Mouse (Mus musculus): ENCODE measurements around the gene Brca2. TPM values are rescaled to one million over a fixed set of nuclear protein-coding genes. Genes with fewer than 3 reads are reported as not detected.

Gene Brca2
- polyA plus RNA-seq, 1 experiment, result 4.6 TPM

- Histone ChIP-seq H3ac (ENCODE audit: control insufficient read depth, insufficient read length, low read depth) (no peak overlapping the region), H3K79me2 (ENCODE audit: control insufficient read depth, insufficient read depth) (no peaks in the 10 kb centered on the region), H3K79me3 (ENCODE audit: low read depth) (no peaks in the 10 kb centered on the region), H3K36me3 (ENCODE audit: control insufficient read depth, insufficient read depth) (peaks cover 30% of the 10 kb centered on the region), H3K27me3 (ENCODE audit: control insufficient read depth, insufficient read depth, insufficient read length) (no peaks in the 10 kb centered on the region), H3K4me3 (ENCODE audit: insufficient read depth, poor library complexity, severe bottlenecking) (no peak overlapping the region)
- TF ChIP-seq USF1 (IDR thresholded peaks at IDR 0.05; ENCODE audit: low read depth) (no peak), CEBPB (IDR thresholded peaks at IDR 0.05; ENCODE audit: low read depth) (no peak), MYOG (IDR thresholded peaks at IDR 0.05; ENCODE audit: control insufficient read depth, extremely low read depth, insufficient read length) (no peak), MAX (IDR thresholded peaks at IDR 0.05) (no peak), FOSL1 (IDR thresholded peaks at IDR 0.05; ENCODE audit: insufficient read depth, low read length, poor library complexity, severe bottlenecking) (no peak), CTCF (IDR thresholded peaks at IDR 0.05; ENCODE audit: control insufficient read depth, insufficient read depth, insufficient read length) (no peak), MYOD1 (IDR thresholded peaks at IDR 0.05; ENCODE audit: control insufficient read depth, insufficient read length, low read depth) (no peak)
These were observed 37.2 kb downstream of the Brca2 start for GRCm38 (mm10) chr5:150559519-150560103.

- Histone ChIP-seq H3K79me2 (ENCODE audit: control insufficient read depth, insufficient read depth) (no peaks in the 10 kb centered on the region), H3K79me3 (ENCODE audit: low read depth) (no peaks in the 10 kb centered on the region), H3K36me3 (ENCODE audit: control insufficient read depth, insufficient read depth) (peaks cover 29% of the 10 kb centered on the region), H3K4me3 (ENCODE audit: insufficient read depth, poor library complexity, severe bottlenecking) (no peak overlapping the region), H3K27me3 (ENCODE audit: control insufficient read depth, insufficient read depth, insufficient read length) (no peaks in the 10 kb centered on the region), H3ac (ENCODE audit: control insufficient read depth, insufficient read length, low read depth) (no peak overlapping the region)
- TF ChIP-seq FOSL1 (IDR thresholded peaks at IDR 0.05; ENCODE audit: insufficient read depth, low read length, poor library complexity, severe bottlenecking) (no peak), USF1 (IDR thresholded peaks at IDR 0.05; ENCODE audit: low read depth) (no peak), CEBPB (IDR thresholded peaks at IDR 0.05; ENCODE audit: low read depth) (no peak), MAX (IDR thresholded peaks at IDR 0.05) (no peak), MYOG (IDR thresholded peaks at IDR 0.05; ENCODE audit: control insufficient read depth, extremely low read depth, insufficient read length) (no peak), MYOD1 (IDR thresholded peaks at IDR 0.05; ENCODE audit: control insufficient read depth, insufficient read length, low read depth) (no peak)
These were observed 38.4 kb downstream of the Brca2 start for GRCm38 (mm10) chr5:150560851-150561250.

- no peak overlapping the region for H3ac ChIP-seq (ENCODE audit: control insufficient read depth, insufficient read length, low read depth)
- peaks cover 29% of the 10 kb centered on the region for H3K36me3 ChIP-seq (ENCODE audit: control insufficient read depth, insufficient read depth)
- TF ChIP-seq USF1 (IDR thresholded peaks at IDR 0.05; ENCODE audit: low read depth), result no peak
- no peak for TF ChIP-seq MYOG (IDR thresholded peaks at IDR 0.05; ENCODE audit: control insufficient read depth, extremely low read depth, insufficient read length)
- no peak for TF ChIP-seq MYOD1 (IDR thresholded peaks at IDR 0.05; ENCODE audit: control insufficient read depth, insufficient read length, low read depth)
- TF ChIP-seq FOSL1 (IDR thresholded peaks at IDR 0.05; ENCODE audit: insufficient read depth, low read length, poor library complexity, severe bottlenecking), result no peak
- no peak for TF ChIP-seq CEBPB (IDR thresholded peaks at IDR 0.05; ENCODE audit: low read depth)
- TF ChIP-seq CTCF (IDR thresholded peaks at IDR 0.05; ENCODE audit: control insufficient read depth, insufficient read depth, insufficient read length), result no peak
- no peak for TF ChIP-seq MAX (IDR thresholded peaks at IDR 0.05)
- H3K79me2 ChIP-seq (ENCODE audit: control insufficient read depth, insufficient read depth), result no peaks in the 10 kb centered on the region
- no peaks in the 10 kb centered on the region for H3K27me3 ChIP-seq (ENCODE audit: control insufficient read depth, insufficient read depth, insufficient read length)
- no peak overlapping the region for H3K4me3 ChIP-seq (ENCODE audit: insufficient read depth, poor library complexity, severe bottlenecking)
- no peaks in the 10 kb centered on the region for H3K79me3 ChIP-seq (ENCODE audit: low read depth)
These were observed 38.9 kb downstream of the Brca2 start for GRCm38 (mm10) chr5:150561376-150561775.

- Histone ChIP-seq H3K36me3 (ENCODE audit: control insufficient read depth, insufficient read depth) (peaks cover 31% of the 10 kb centered on the region), H3K27me3 (ENCODE audit: control insufficient read depth, insufficient read depth, insufficient read length) (no peaks in the 10 kb centered on the region), H3K79me3 (ENCODE audit: low read depth) (no peaks in the 10 kb centered on the region), H3K79me2 (ENCODE audit: control insufficient read depth, insufficient read depth) (no peaks in the 10 kb centered on the region), H3ac (ENCODE audit: control insufficient read depth, insufficient read length, low read depth) (no peak overlapping the region), H3K4me3 (ENCODE audit: insufficient read depth, poor library complexity, severe bottlenecking) (no peak overlapping the region)
- no peak for TF ChIP-seq USF1 (IDR thresholded peaks at IDR 0.05; ENCODE audit: low read depth)
- no peak for TF ChIP-seq FOSL1 (IDR thresholded peaks at IDR 0.05; ENCODE audit: insufficient read depth, low read length, poor library complexity, severe bottlenecking)
- TF ChIP-seq MAX (IDR thresholded peaks at IDR 0.05), result no peak
- no peak for TF ChIP-seq CEBPB (IDR thresholded peaks at IDR 0.05; ENCODE audit: low read depth)
- TF ChIP-seq MYOG (IDR thresholded peaks at IDR 0.05; ENCODE audit: control insufficient read depth, extremely low read depth, insufficient read length), result no peak
- TF ChIP-seq MYOD1 (IDR thresholded peaks at IDR 0.05; ENCODE audit: control insufficient read depth, insufficient read length, low read depth), result no peak
- TF ChIP-seq CTCF (IDR thresholded peaks at IDR 0.05; ENCODE audit: control insufficient read depth, insufficient read depth, insufficient read length), result no peak
These were observed 39.4 kb downstream of the Brca2 start for GRCm38 (mm10) chr5:150561783-150562182.

GRCm38 (mm10) chr5:150564426-150564825 lies 42.0 kb downstream of the Brca2 start:
- TF ChIP-seq USF1 (IDR thresholded peaks at IDR 0.05; ENCODE audit: low read depth) (no peak), FOSL1 (IDR thresholded peaks at IDR 0.05; ENCODE audit: insufficient read depth, low read length, poor library complexity, severe bottlenecking) (no peak), CTCF (IDR thresholded peaks at IDR 0.05; ENCODE audit: control insufficient read depth, insufficient read depth, insufficient read length) (no peak), CEBPB (IDR thresholded peaks at IDR 0.05; ENCODE audit: low read depth) (no peak), MYOD1 (IDR thresholded peaks at IDR 0.05; ENCODE audit: control insufficient read depth, insufficient read length, low read depth) (no peak), MAX (IDR thresholded peaks at IDR 0.05) (no peak), MYOG (IDR thresholded peaks at IDR 0.05; ENCODE audit: control insufficient read depth, extremely low read depth, insufficient read length) (no peak)
- Histone ChIP-seq H3K79me2 (ENCODE audit: control insufficient read depth, insufficient read depth) (no peaks in the 10 kb centered on the region), H3K36me3 (ENCODE audit: control insufficient read depth, insufficient read depth) (peaks cover 33% of the 10 kb centered on the region), H3K27me3 (ENCODE audit: control insufficient read depth, insufficient read depth, insufficient read length) (no peaks in the 10 kb centered on the region), H3K79me3 (ENCODE audit: low read depth) (no peaks in the 10 kb centered on the region), H3ac (ENCODE audit: control insufficient read depth, insufficient read length, low read depth) (no peak overlapping the region), H3K4me3 (ENCODE audit: insufficient read depth, poor library complexity, severe bottlenecking) (no peak overlapping the region)
